Mouse (Mus musculus): ENCODE data around the gene Frzb.

Frzb gene

GRCm38 (mm10) chr2:80421990-80422389 is 25.4 kb downstream of the Frzb start:
- no peak for DNase-seq

- DNase-seq, result no peak
Observed at GRCm38 (mm10) chr2:80416286-80416685, 31.1 kb downstream of the Frzb start.

- no peak for DNase-seq
Observed at GRCm38 (mm10) chr2:80414387-80414786, 33.0 kb downstream of the Frzb start.

- no peak for DNase-seq
Observed at GRCm38 (mm10) chr2:80413124-80413523, 34.3 kb downstream of the Frzb start.

- DNase-seq, result no peak
Observed at GRCm38 (mm10) chr2:80409893-80410574, 37.4 kb downstream of the Frzb start.

GRCm38 (mm10) chr2:80404770-80405169 is 42.7 kb downstream of the Frzb start:
- no peak for DNase-seq

GRCm38 (mm10) chr2:80398595-80399099 is 48.8 kb downstream of the Frzb start:
- no peak for DNase-seq

GRCm38 (mm10) chr2:80396864-80397263 is 50.6 kb downstream of the Frzb start:
- no peak for DNase-seq

GRCm38 (mm10) chr2:80396057-80396456 is 51.4 kb downstream of the Frzb start:
- DNase-seq, result no peak

- DNase-seq, result no peak
Observed at GRCm38 (mm10) chr2:80388341-80388740, 59.1 kb downstream of the Frzb start.

GRCm38 (mm10) chr2:80387668-80388067 is 59.8 kb downstream of the Frzb start:
- no peak for DNase-seq

GRCm38 (mm10) chr2:80386255-80386654 is 61.2 kb downstream of the Frzb start:
- no peak for DNase-seq

GRCm38 (mm10) chr2:80384447-80384846 is 63.0 kb downstream of the Frzb start:
- DNase-seq, result no peak

GRCm38 (mm10) chr2:80379848-80380247 is 67.6 kb downstream of the Frzb start:
- DNase-seq, result no peak

GRCm38 (mm10) chr2:80374892-80375291 is 72.5 kb downstream of the Frzb start:
- no peak for DNase-seq

GRCm38 (mm10) chr2:80371458-80371857 is 76.0 kb downstream of the Frzb start:
- DNase-seq, result no peak
